Mouse (Mus musculus) left cerebral cortex, adult 2 months (tissue): Measurements from ENCODE around the gene Adora3. TPM values are rescaled to one million over a fixed set of nuclear protein-coding genes. Genes with fewer than 3 reads are reported as not detected.

Experiments used
- DNase-seq, 2 experiments: peaks; one replicate each; pipeline ENCODE4 v3.0.0; 2021 to 2022; ENCODE audit warnings: low spot score in 2 of 2, mixed read lengths in 1 of 2; ENCODE audit errors: extremely low spot score in 1 of 2
- H3K27ac ChIP-seq: fragments of 200-600 bp; 2 replicates; pipeline ENCODE4 v1.8.1; 2022
- H3K4me3 ChIP-seq: fragments of 200-600 bp; 2 replicates; pipeline ENCODE4 v1.8.1; 2022
- CTCF ChIP-seq: fragments of 200-600 bp; IDR thresholded peaks from 2 replicates; pipeline ENCODE4 v1.8.1; 2022; ENCODE audit warnings: antibody characterized with exemption, mild to moderate bottlenecking, moderate library complexity
- intact Hi-C: fragments of 180-260 bp; cut with DNase I; formaldehyde crosslinking; loops from one replicate; pipeline ENCODE4 v1.15.1; 2025
- total RNA-seq, 2 experiments: library from RNA; stranded (reverse); gene quantifications; 2 replicates each; pipeline ENCODE4 v1.2.3; 2021

Adora3 gene
- total RNA-seq, 2 experiments from 2014 or later = 0.66 to 1.1 TPM

- Histone ChIP-seq H3K27ac (no peak overlapping the region), H3K4me3 (no peak overlapping the region)
- DNase-seq = no peak
- no peak for TF ChIP-seq CTCF
- intact Hi-C loops = no loop called here
Observed at GRCm38 (mm10) chr3:105927561-105928194, 57.0 kb downstream of the Adora3 start.

GRCm38 (mm10) chr3:105928195-105928569, 57.5 kb downstream of the Adora3 start:
- no peak for TF ChIP-seq CTCF
- no peak overlapping the region for H3K27ac ChIP-seq
- DNase-seq = no peak

DNA sequence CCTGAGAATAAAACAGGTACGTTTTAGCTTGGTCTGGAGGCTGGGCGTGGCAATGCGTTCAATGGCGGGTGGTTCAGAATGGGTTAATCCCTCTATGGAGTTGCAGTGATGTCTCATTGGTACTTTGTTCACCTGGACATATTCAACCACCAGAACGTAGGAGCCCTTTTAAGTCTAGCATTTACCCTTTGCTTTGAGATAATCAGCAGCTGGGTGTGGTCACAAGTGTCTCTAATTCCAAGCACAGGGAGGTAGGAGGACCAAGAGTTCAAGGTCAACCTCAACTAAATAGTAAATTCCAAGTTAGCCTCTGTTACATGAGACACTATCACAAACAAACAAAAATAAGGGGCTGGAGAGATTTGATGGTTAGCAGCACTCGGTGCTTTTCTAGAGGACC, 58.1 kb downstream of the Adora3 start:
- no peak for DNase-seq
- Histone ChIP-seq H3K27ac (no peak overlapping the region), H3K4me3 (no peak overlapping the region)
- intact Hi-C loops = no loop called here
- TF ChIP-seq CTCF = no peak

More at GRCm38 (mm10) chr3:105928195-105928569, 57.5 kb downstream of the Adora3 start:
- H3K4me3 ChIP-seq = no peak overlapping the region
- intact Hi-C loops = no loop called here

DNA sequence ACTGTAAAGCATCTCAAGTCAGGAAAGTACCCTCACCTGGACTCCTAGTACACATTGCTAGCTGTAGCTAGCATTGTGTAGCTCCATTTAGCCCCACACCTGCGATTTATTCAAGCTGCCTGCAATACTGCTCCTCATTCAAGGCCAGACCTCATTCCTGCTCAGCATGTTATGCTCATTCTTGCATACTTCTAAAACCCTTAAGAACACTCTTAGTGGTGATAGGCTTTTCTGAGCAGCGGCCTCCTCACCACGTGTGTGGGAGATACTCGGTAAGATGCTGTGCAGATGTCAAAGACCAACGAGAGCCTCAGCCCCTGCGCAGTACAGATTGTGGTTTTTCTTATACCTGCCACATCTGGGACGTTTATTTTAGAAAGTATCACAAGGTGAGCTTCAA, 59.2 kb downstream of the Adora3 start:
- no peak overlapping the region for H3K4me3 ChIP-seq
- intact Hi-C loops = no loop called here
- H3K27ac ChIP-seq = no peak overlapping the region
- DNase-seq = no peak
- no peak for TF ChIP-seq CTCF

GRCm38 (mm10) chr3:105931095-105931494, 60.4 kb downstream of the Adora3 start:
- no peak for DNase-seq
- intact Hi-C loops = no loop called here
- no peak for TF ChIP-seq CTCF
- no peak overlapping the region for H3K4me3 ChIP-seq
- no peak overlapping the region for H3K27ac ChIP-seq

DNA sequence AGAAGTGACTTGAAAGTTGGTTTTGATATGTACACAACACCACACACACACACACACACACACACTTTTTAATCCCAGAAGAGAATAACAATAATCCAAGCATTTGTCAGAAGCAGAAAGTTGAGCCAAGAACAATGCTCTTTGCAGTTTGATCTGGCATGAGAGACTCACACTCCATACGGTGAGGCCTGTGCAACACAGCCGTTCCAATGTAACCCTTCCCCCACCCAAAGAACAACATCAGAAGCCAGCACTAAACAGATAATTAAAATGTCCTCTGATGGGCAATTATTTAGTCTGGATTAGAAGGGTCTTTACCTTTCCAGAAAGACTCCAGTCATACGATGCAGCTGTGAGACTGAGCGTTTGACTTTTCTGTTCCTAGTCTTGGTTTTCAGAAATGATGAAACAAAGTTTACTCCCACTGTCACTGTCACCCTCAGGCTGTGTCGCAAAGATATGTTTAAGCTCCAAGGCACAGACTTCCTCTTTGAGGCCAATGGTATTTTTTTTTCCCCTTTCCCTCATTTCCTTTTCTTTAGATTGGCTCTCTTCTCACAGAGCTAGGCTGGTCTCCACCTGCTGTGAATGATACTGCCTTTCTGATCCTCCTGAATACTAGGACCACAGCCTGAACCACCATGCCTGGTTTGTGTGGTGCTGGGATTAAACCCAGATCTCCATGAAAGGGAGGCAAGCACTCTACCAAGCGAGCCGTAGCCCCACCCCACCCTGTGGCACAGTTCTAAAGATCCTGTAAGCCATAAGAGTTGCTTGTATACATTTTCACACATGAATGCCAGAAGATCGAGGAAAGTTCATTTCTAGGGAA, 61.8 kb downstream of the Adora3 start, which contains the start of gene I830077J02Rik:
Gene I830077J02Rik, minus strand, starts transcription at position 425 of the 832 bp plus-strand sequence.
- Histone ChIP-seq H3K4me3 (no peak within 1 kb of the TSS), H3K27ac (no peak within 1 kb of the TSS)
- intact Hi-C loops = no loop called here
- no peak for TF ChIP-seq CTCF
- DNase-seq = no peak

DNA sequence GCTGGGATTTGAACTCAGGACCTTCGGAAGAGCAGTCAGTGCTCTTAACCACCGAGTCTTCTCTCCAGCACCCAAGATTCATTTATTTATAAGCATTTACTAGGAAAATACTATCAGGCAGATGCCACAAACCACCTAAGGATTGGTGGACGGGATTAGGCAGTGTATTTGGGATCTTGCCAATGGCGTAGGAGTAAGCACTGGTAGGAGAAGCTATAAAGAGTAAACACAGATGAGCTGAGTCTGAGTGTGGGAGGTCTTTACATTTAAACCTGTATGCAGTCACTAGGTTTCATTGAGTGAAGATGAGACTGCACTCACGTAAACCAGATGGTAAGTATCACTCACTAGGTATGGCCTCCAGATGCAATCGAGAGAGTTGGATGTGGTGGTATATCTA, 63.3 kb downstream of the Adora3 start:
- TF ChIP-seq CTCF = no peak
- Histone ChIP-seq H3K4me3 (no peak overlapping the region), H3K27ac (no peak overlapping the region)
- intact Hi-C loops = no loop called here
- DNase-seq = no peak

DNA sequence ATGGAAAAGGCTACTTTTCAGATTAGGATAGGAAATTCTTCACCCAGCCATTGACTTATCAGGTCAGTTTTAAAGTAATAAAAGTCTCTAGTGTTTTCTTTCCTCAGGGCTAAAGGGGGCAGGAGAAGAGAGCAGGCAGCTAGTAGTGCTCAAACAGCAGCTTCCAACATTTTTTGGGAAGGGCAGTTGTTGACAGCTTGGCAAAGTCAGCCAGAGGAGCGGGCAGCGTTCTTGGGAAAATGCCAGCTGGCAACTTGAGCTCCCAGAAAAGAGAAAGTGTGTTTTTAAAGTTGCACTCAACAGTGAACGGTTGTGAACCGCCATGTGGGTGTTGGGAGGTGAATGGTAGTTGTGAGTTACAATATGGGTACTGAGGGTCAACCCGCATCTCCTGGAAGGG, 64.4 kb downstream of the Adora3 start:
- DNase-seq = no peak
- no peak overlapping the region for H3K27ac ChIP-seq
- no peak overlapping the region for H3K4me3 ChIP-seq
- intact Hi-C loops = no loop called here
- no peak for TF ChIP-seq CTCF

DNA sequence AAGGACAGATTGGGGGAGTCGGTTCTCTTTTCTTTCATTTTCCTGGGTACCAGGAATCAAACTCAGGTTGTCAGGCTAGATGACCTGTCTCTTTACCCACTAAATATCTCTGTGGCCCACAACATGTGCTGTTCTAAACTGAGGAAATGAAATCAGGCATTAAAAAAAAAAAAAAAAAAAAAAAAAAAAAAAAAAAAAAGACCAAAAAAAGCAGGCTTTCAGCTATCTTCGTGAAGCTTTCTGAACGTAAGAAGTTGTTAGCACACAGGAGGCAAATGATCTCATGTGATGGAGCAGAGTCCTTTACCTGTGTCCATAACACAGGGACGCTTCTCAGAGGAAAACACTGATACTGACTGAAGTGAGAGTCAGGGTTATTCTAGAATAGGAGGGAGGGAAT, 65.5 kb downstream of the Adora3 start:
- no peak for DNase-seq
- no peak for TF ChIP-seq CTCF
- Histone ChIP-seq H3K27ac (no peak overlapping the region), H3K4me3 (no peak overlapping the region)
- intact Hi-C loops = no loop called here

GRCm38 (mm10) chr3:105951348-105951747, 80.7 kb downstream of the Adora3 start:
- intact Hi-C loops = no loop called here
- Histone ChIP-seq H3K27ac (no peak overlapping the region), H3K4me3 (no peak overlapping the region)
- TF ChIP-seq CTCF = no peak
- DNase-seq = no peak

DNA sequence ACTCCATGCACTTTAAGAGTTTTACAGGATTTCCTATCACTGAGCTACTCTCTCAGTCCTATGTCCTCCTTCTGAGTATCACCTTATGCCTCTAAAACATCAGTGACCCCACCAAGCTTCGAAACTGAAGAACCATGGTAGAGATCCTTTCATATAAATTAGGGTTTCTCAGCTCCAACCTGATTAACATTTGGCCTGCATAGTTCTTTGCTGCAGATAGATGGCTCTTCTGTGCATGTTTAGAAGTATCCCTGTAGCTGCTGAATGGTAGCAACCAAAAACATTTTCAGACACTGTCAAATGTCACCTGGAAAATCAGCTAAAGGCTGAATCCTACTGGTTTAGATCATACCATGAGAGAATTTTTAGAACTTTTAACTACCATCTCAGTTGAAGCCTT, 86.6 kb downstream of the Adora3 start:
- intact Hi-C loops = no loop called here
- TF ChIP-seq CTCF = peak; percentile 11
- no peak for DNase-seq
- Histone ChIP-seq H3K27ac (no peak overlapping the region), H3K4me3 (peak overlapping the region; percentile 98)

DNA sequence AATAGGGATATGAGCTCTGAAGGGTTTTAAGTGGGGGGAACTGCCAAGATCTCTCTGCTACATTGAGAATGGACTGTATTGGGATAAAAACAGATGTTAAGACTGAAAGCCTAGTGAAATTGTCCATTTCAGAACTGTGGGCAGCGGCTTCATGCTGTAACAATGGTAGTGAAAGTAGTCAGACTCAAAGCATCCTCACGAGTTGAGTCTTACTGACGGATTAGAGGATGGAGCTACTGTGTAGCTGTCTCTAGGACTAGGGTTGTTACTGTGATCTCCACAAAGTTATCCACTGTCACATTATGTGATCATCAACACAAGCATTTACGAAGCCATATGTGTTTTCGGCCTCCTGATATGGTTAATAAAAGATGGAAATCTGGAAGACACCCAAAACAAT, 87.5 kb downstream of the Adora3 start:
- Histone ChIP-seq H3K4me3 (peak overlapping the region; percentile 98), H3K27ac (peak overlapping the region; percentile 98)
- no peak for TF ChIP-seq CTCF
- no peak for DNase-seq
- intact Hi-C loops = loop anchor here (2.0 kb wide), 1 partner anchor 271 kb away; the partner anchor contains the start of gene Ddx20

Other genes starting within 250 kb of the Adora3 start
- gene Ddx20, start 183.3 kb upstream of the Adora3 start, total RNA-seq = 10 to 100 TPM; 11.7 to 12.4 TPM
- gene Inka2, start 166.3 kb upstream of the Adora3 start, total RNA-seq = 100 to 1,000 TPM; 115 to 118 TPM
- gene Rap1a, start 69.5 kb upstream of the Adora3 start, total RNA-seq = 10 to 100 TPM; 63.7 to 64.7 TPM
- gene Tmigd3, start within 50 bp of the Adora3 start, total RNA-seq = under 1 TPM in 1 of 2 experiments, not detected in 1; 0.75 TPM
- gene I830077J02Rik, start 61.8 kb downstream of the Adora3 start, total RNA-seq = 1 to 10 TPM in 1 of 2 experiments, under 1 TPM in 1; 0.84 to 1.5 TPM
- gene Wdr77, start 88.5 kb downstream of the Adora3 start, total RNA-seq = 10 to 100 TPM; 50.1 to 50.2 TPM
- 100 to 1,000 TPM; 228 to 249 TPM for gene Atp5f1, start 89.2 kb downstream of the Adora3 start, total RNA-seq
- gene Ovgp1, start 102.9 kb downstream of the Adora3 start, total RNA-seq = 1 to 10 TPM; 2.6 to 2.7 TPM
- under 1 TPM in 1 of 2 experiments, not detected in 1; 0.79 TPM for gene Pifo, start 143.8 kb downstream of the Adora3 start, total RNA-seq
- not detected for gene Chil5, start 162.0 kb downstream of the Adora3 start, total RNA-seq
- under 1 TPM; 0.68 to 0.82 TPM for gene Chia1, start 242.4 kb downstream of the Adora3 start, total RNA-seq